In the genomic region with DNA sequence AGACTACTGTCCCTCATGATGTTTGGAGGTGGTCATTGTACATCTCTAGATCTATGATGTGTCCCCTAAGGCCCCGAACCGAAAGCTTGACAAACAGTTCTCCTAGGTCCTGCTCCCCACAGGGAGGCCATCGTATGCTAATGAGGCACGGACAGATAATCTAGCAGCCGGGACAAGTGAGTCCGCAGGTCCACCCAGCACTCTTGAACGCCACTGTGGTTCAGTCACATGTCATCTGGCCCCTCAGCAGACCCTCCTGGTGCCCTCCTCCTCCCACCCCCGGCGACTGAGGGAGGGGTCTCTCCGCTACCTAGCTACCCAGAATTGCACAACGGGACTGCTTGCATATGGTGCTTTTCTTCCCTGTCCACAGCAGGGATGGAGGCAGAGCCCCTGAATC, we compare ENCODE assay signal across 9 mouse cellular contexts. TPM values are rescaled to one million over a fixed set of nuclear protein-coding genes. Genes with fewer than 3 reads are reported as not detected.
A peak's percentile ranks its signal among the peaks of the same experiment; 100 is the strongest.
DNase-seq lines count a peak whose midpoint lies in the region; ATAC-seq and TF ChIP-seq lines count a peak whose summit lies in the region.
"Had no signal": no experiment of that assay in that cellular context is flagged by ENCODE, and none has a peak within 500 bp of the region (broad histone marks: within the 10 kb centered on the region; RNA-seq: fewer than 3 reads in every experiment).

No protein-coding gene starts in this region.

- DNase-seq in kidney, postnatal 10 days = no peak
- DNase-seq in cerebellum, adult 2 months = peak; percentile 55 to 68
- DNase-seq in intestine, embryonic 14.5 days (ENCODE audit: low spot score) = no peak
- no peak for DNase-seq in embryo, embryonic 9.5 days (ENCODE audit: extremely low spot score)
- no peak for DNase-seq in adrenal gland, adult 2 months
- DNase-seq in right cerebral cortex, postnatal 36 days (ENCODE audit: low spot score in 2 of 2) = no peak

- TF ChIP-seq POLR2A in cerebellum, adult 2 months (IDR thresholded peaks at IDR 0.05; ENCODE audit: borderline replicate concordance, insufficient read depth, low read length) = no peak

- 8% methylated on average over 11 of the region's 11 CpGs for WGBS in kidney, embryonic 14.5 days
- WGBS in cerebellum, adult 2 months = 5% methylated on average over 11 of the region's 11 CpGs
- 12% methylated on average over 11 of the region's 11 CpGs for WGBS in intestine, embryonic 14.5 days
- WGBS in neural tube, embryonic 15.5 days = 3% methylated on average over 11 of the region's 11 CpGs

- H3K27me3 ChIP-seq in kidney, embryonic 14.5 days (ENCODE audit: control insufficient read depth, insufficient read depth, low read length) = peaks cover 30% of the 10 kb centered on the region
- H3K27me3 ChIP-seq in cerebellum, adult 2 months (ENCODE audit: control insufficient read depth, insufficient read depth, low read length) = no peaks in the 10 kb centered on the region
- peaks cover 32% of the 10 kb centered on the region for H3K27me3 ChIP-seq in intestine, embryonic 14.5 days (replicated peaks; ENCODE audit: control insufficient read depth, insufficient read depth, low read length)
- peaks cover 38% of the 10 kb centered on the region for H3K27me3 ChIP-seq in neural tube, embryonic 15.5 days (replicated peaks)

- H3K4me1 ChIP-seq in kidney, embryonic 14.5 days (ENCODE audit: control insufficient read depth, insufficient read depth, low read length) = no peaks in the 10 kb centered on the region
- H3K4me1 ChIP-seq in cerebellum, adult 2 months (ENCODE audit: control insufficient read depth, insufficient read depth, low read length) = peaks cover 8% of the 10 kb centered on the region; the same call in 1 of the 2 replicates
- peaks cover 6% of the 10 kb centered on the region; the same call in 1 of the 2 replicates for H3K4me1 ChIP-seq in intestine, embryonic 14.5 days (replicated peaks; ENCODE audit: control insufficient read depth, insufficient read depth, low read length)
- peaks cover 18% of the 10 kb centered on the region for H3K4me1 ChIP-seq in neural tube, embryonic 15.5 days

- H3K4me3 ChIP-seq in kidney, embryonic 14.5 days (ENCODE audit: low read length) = peak overlapping the region; percentile 45; the same call in 1 of the 2 replicates
- H3K4me3 ChIP-seq in cerebellum, adult 2 months (replicated peaks; ENCODE audit: insufficient read depth, low read depth, low read length) = peak overlapping the region; percentile 69
- H3K4me3 ChIP-seq in intestine, embryonic 14.5 days (ENCODE audit: low read depth, low read length) = peak overlapping the region; percentile 4; the same call in 1 of the 2 replicates
- H3K4me3 ChIP-seq in neural tube, embryonic 15.5 days (replicated peaks) = peak overlapping the region; percentile 58

- H3K36me3 ChIP-seq in kidney, embryonic 14.5 days (ENCODE audit: control insufficient read depth, insufficient read depth, low read length) = no peaks in the 10 kb centered on the region
- no peaks in the 10 kb centered on the region for H3K36me3 ChIP-seq in intestine, embryonic 14.5 days (ENCODE audit: control insufficient read depth, insufficient read depth, low read length)
- H3K36me3 ChIP-seq in neural tube, embryonic 15.5 days = no peaks in the 10 kb centered on the region

- H3K4me2 ChIP-seq in kidney, embryonic 14.5 days (replicated peaks; ENCODE audit: low read depth, low read length) = no peak overlapping the region
- H3K4me2 ChIP-seq in intestine, embryonic 14.5 days (ENCODE audit: low read length) = peak overlapping the region; percentile 85
- peak overlapping the region; percentile 96 for H3K4me2 ChIP-seq in neural tube, embryonic 15.5 days

- no peaks in the 10 kb centered on the region for H3K9me3 ChIP-seq in kidney, embryonic 14.5 days (ENCODE audit: control insufficient read depth, low read length)
- H3K9me3 ChIP-seq in intestine, embryonic 14.5 days (ENCODE audit: control insufficient read depth, low read length) = no peaks in the 10 kb centered on the region
- no peaks in the 10 kb centered on the region for H3K9me3 ChIP-seq in neural tube, embryonic 15.5 days (replicated peaks)

- ATAC-seq in kidney, embryonic 14.5 days (ENCODE audit: low FRiP score, low TSS enrichment) = no peak
- ATAC-seq in intestine, embryonic 14.5 days (replicated peaks; ENCODE audit: low FRiP score, low TSS enrichment, low read depth) = no peak
- ATAC-seq in neural tube, embryonic 15.5 days (ENCODE audit: low FRiP score) = no peak

- H3K9ac ChIP-seq in kidney, embryonic 14.5 days (ENCODE audit: low read depth, low read length) = no peak overlapping the region
- no peak overlapping the region for H3K9ac ChIP-seq in intestine, embryonic 14.5 days (ENCODE audit: low read length)
- H3K9ac ChIP-seq in neural tube, embryonic 15.5 days (replicated peaks) = no peak overlapping the region

- no peak overlapping the region for H3K27ac ChIP-seq in kidney, embryonic 14.5 days (ENCODE audit: low read depth, low read length)
- peak overlapping the region; percentile 72 for H3K27ac ChIP-seq in cerebellum, adult 2 months (ENCODE audit: insufficient read depth, low read length)
- no peak overlapping the region for H3K27ac ChIP-seq in intestine, embryonic 14.5 days (ENCODE audit: low read depth)
- no peak overlapping the region for H3K27ac ChIP-seq in neural tube, embryonic 15.5 days (replicated peaks)

- no peak for TF ChIP-seq CTCF in cerebellum, adult 2 months (IDR thresholded peaks at IDR 0.05; ENCODE audit: borderline replicate concordance, insufficient read depth, low read depth, low read length)

RNA-seq across cellular contexts. Expression of a gene that starts 1.2 kb away (rescaled TPM):
- 0.17 and 0.51 TPM in 2 replicates for polyA plus RNA-seq in kidney, embryonic 14.5 days (2014; fragmentation: Nextera tagmentation; extraction: Ambion mirVana)
- polyA plus RNA-seq in cerebellum, adult 2 months (2012; rRNA removed) = 44.3 and 50.3 TPM in 2 replicates
- 3.2 and 3.5 TPM in 2 replicates for polyA plus RNA-seq in intestine, embryonic 14.5 days (2014; fragmentation: Nextera tagmentation; extraction: Ambion mirVana)
- 4.9 and 6.2 TPM in 2 replicates for polyA plus RNA-seq in neural tube, embryonic 15.5 days (2015; fragmentation: Nextera tagmentation; extraction: Ambion mirVana)
- total RNA-seq in adrenal gland, adult 2 months (2021) = 1 to 10 TPM; 2.2 to 3.8 TPM
- polyA plus RNA-seq in adrenal gland, adult 2 months (2012; rRNA removed) = 0.19 and 0.45 TPM in 2 replicates
- total RNA-seq: MEL had no signal

Comparison
In these comparisons a context has a peak if more than half of its experiments do, and no peak if none do; other contexts are left out.
1. H3K4me3 ChIP-seq: peak in every context shown above with its lines; median percentile 69 in cerebellum, adult 2 months; 58 in neural tube, embryonic 15.5 days; 45 in kidney, embryonic 14.5 days; 4 in intestine, embryonic 14.5 days.
2. DNase-seq: peak in cerebellum, adult 2 months (2 of 2); none in kidney, postnatal 10 days (single experiment), intestine, embryonic 14.5 days (single experiment), embryo, embryonic 9.5 days (single experiment), adrenal gland, adult 2 months (single experiment) and right cerebral cortex, postnatal 36 days (0 of 2).